Mouse (Mus musculus) stomach, embryonic 15.5 days (tissue): ENCODE measurements around the gene Mgat5. TPM values are rescaled to one million over a fixed set of nuclear protein-coding genes. Genes with fewer than 3 reads are reported as not detected.

Experiments used
- ATAC-seq: fragments of 200-750 bp; cut with Nextera tagmentation; 2 replicates; pipeline ENCODE4 v1.8.0; 2017; ENCODE audit warnings: low read depth, moderate number of reproducible peaks, moderate TSS enrichment; ENCODE audit not compliant: insufficient read depth, low FRiP score
- H3K27ac ChIP-seq: fragments of 300-500 bp; sonication (generic); 2 replicates; pipeline ENCODE4 v1.5.1; 2015; ENCODE audit warnings: mild to moderate bottlenecking, inconsistent platforms
- H3K27me3 ChIP-seq: fragments of 300-500 bp; sonication (generic); replicated peaks from 2 replicates; pipeline ENCODE4 v1.6.1; 2015; ENCODE audit warnings: inconsistent platforms
- H3K36me3 ChIP-seq: fragments of 300-500 bp; sonication (generic); 2 replicates; pipeline ENCODE4 v1.6.1; 2015; ENCODE audit warnings: inconsistent platforms
- H3K4me1 ChIP-seq: fragments of 300-500 bp; sonication (generic); 2 replicates; pipeline ENCODE4 v1.6.1; 2015; ENCODE audit warnings: inconsistent platforms
- H3K4me2 ChIP-seq: fragments of 300-500 bp; sonication (generic); 2 replicates; pipeline ENCODE4 v1.6.1; 2015; ENCODE audit warnings: mild to moderate bottlenecking, inconsistent platforms
- H3K4me3 ChIP-seq: fragments of 300-500 bp; sonication (generic); replicated peaks from 2 replicates; pipeline ENCODE4 v1.5.1; 2015; ENCODE audit warnings: inconsistent platforms
- H3K9ac ChIP-seq: fragments of 300-500 bp; sonication (generic); 2 replicates; pipeline ENCODE4 v1.6.1; 2015; ENCODE audit warnings: inconsistent platforms
- H3K9me3 ChIP-seq: fragments of 300-500 bp; sonication (generic); 2 replicates; pipeline ENCODE4 v1.6.1; 2016; ENCODE audit warnings: inconsistent platforms
- WGBS: fragments of 180-500 bp; shearing (Covaris S2); methylation state at CpG from one replicate; pipeline ENCODE4 v1.1.7; 2015; 5-methylcytosine and 5-hydroxymethylcytosine counted together
- polyA plus RNA-seq: library from polyadenylated mRNA; unstranded; fragments of >200 nt; fragmentation: Nextera tagmentation; extraction: Ambion mirVana; gene quantifications from 2 replicates; pipeline ENCODE4 v1.2.1, GENCODE M21; 2015

Gene Mgat5
- polyA plus RNA-seq, 1 experiment from 2014 or later: 5.4 TPM

DNA sequence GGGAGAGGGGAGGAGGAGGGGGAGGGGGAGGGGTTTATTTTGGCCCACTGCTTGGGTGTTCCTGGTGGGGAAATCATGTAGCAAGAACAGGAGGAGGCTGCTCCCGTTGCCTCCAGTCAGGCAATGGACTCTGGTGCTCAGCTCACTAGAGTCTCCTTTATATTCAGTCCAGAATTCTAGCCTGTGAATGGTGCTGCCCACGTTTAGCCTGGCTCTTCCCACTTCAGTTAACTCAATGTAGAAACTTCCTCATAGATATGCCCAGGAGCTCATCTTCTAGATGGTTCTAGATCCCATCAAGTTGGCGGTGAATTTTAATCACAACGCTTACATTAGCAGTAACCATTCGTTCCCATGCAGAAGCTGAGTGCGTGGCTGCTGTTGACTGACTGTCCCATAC, 123.0 kb downstream of the Mgat5 start:
- Histone ChIP-seq H3K27me3 (no peaks in the 10 kb centered on the region), H3K4me1 (no peaks in the 10 kb centered on the region), H3K27ac (no peak overlapping the region), H3K9ac (no peak overlapping the region), H3K4me2 (no peak overlapping the region), H3K9me3 (no peaks in the 10 kb centered on the region), H3K4me3 (no peak overlapping the region), H3K36me3 (0 out of 2 replicates have a peak, but pooled peaks cover 6% of the 10 kb centered on the region)
- 78% methylated on average over 6 of the region's 6 CpGs for WGBS
- ATAC-seq: no peak

- Histone ChIP-seq H3K27me3 (no peaks in the 10 kb centered on the region), H3K27ac (no peak overlapping the region), H3K9me3 (no peaks in the 10 kb centered on the region), H3K36me3 (0 out of 2 replicates have a peak, but pooled peaks cover 6% of the 10 kb centered on the region), H3K4me2 (no peak overlapping the region), H3K9ac (no peak overlapping the region), H3K4me3 (no peak overlapping the region), H3K4me1 (no peaks in the 10 kb centered on the region)
- no peak for ATAC-seq
- 66% methylated on average over 5 of the region's 5 CpGs for WGBS
These were observed 123.6 kb downstream of the Mgat5 start for GRCm38 (mm10) chr1:127328354-127328875.

DNA sequence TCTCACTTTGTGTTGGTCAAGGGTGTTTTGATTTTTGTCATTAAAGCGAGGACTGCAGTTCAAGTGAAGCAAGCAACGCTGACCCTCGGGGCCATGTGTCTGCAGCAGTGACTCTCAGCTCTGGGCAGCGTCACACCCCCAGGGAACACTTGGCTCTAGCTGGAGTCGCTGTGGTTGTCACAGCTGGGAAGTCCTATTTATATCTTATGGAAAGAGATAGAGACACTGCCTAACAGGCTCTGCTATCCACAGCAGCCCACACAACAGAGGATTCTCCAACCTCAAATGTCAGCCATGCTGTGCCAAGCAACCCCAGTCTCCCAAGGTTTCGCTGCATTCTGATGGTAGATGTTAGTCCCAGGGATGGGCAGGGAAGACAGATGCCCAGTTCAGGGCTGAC, 125.0 kb downstream of the Mgat5 start:
- no peak for ATAC-seq
- 81% methylated on average over 6 of the region's 6 CpGs for WGBS

GRCm38 (mm10) chr1:127337740-127338139, 132.9 kb downstream of the Mgat5 start:
- no peak overlapping the region for H3K27ac ChIP-seq
- WGBS: 93% methylated on average over 10 of the region's 10 CpGs
- H3K9me3 ChIP-seq: no peaks in the 10 kb centered on the region
- no peak for ATAC-seq
- no peak overlapping the region for H3K9ac ChIP-seq
- no peak overlapping the region for H3K4me3 ChIP-seq
- no peak overlapping the region for H3K4me2 ChIP-seq
- no peaks in the 10 kb centered on the region for H3K36me3 ChIP-seq
- no peaks in the 10 kb centered on the region for H3K27me3 ChIP-seq
- H3K4me1 ChIP-seq: no peaks in the 10 kb centered on the region

More for the DNA sequence above, 125.0 kb downstream of the Mgat5 start:
- no peak overlapping the region for H3K4me3 ChIP-seq
- no peaks in the 10 kb centered on the region for H3K36me3 ChIP-seq
- H3K27me3 ChIP-seq: no peaks in the 10 kb centered on the region
- no peak overlapping the region for H3K27ac ChIP-seq
- no peaks in the 10 kb centered on the region for H3K4me1 ChIP-seq
- H3K9me3 ChIP-seq: no peaks in the 10 kb centered on the region
- no peak overlapping the region for H3K9ac ChIP-seq
- H3K4me2 ChIP-seq: no peak overlapping the region

GRCm38 (mm10) chr1:127338833-127339487, 134.1 kb downstream of the Mgat5 start:
- Histone ChIP-seq H3K9ac (no peak overlapping the region), H3K27me3 (no peaks in the 10 kb centered on the region), H3K4me2 (no peak overlapping the region), H3K36me3 (no peaks in the 10 kb centered on the region), H3K4me1 (no peaks in the 10 kb centered on the region), H3K27ac (no peak overlapping the region), H3K9me3 (no peaks in the 10 kb centered on the region), H3K4me3 (no peak overlapping the region)
- 54% methylated on average over 9 of the region's 9 CpGs for WGBS
- no peak for ATAC-seq

DNA sequence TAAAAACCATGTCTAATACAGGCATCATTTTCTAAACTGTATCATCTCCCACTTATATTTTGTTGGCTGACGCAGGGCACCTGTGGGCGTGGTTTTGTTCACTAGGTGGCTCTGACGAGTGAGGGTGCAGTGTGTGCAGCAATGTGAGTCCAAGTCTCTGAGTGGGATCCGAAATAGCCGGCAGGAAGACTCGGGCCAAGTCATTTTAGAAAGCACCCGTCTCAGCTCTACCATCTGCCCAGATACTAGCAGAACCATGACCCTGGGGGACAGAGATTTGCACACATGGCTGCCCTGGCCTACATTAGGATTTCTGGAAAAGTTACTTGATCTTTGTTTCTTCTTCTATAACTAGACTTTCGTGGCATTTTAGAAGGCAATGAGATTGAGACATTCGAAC, 135.5 kb downstream of the Mgat5 start:
- Histone ChIP-seq H3K9me3 (no peaks in the 10 kb centered on the region), H3K27me3 (no peaks in the 10 kb centered on the region), H3K36me3 (no peaks in the 10 kb centered on the region), H3K4me2 (no peak overlapping the region), H3K4me1 (no peaks in the 10 kb centered on the region), H3K9ac (no peak overlapping the region), H3K27ac (no peak overlapping the region), H3K4me3 (no peak overlapping the region)
- 87% methylated on average over 9 of the region's 9 CpGs for WGBS
- no peak for ATAC-seq

- no peak for ATAC-seq
These were observed 140.1 kb downstream of the Mgat5 start for GRCm38 (mm10) chr1:127344913-127345312.

DNA sequence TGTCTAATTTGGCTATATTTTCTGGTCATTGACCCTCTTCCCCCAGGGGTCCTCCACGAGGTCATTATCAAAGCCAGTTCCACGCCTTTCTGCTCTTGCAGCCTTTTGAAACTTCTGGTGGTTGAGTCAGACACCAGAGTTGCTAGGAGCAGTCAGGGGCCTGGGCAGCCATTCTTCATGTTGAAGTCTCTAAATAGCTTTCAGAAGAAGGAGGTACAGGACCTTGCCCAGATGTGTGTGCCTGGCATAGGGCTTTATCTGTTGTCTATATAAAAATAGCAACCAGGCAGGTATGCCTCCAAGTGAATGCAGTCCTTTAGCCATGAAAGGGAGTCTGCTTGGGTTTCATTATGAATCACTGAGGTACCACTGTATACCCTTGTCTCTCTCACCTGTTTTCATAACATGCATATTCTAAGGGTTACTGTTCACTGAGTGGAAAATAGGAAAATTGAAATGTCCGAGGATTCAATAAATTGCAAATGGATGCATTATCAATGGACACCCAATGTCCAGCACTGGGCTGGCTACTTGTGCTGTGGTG, 141.9 kb downstream of the Mgat5 start:
- no peak for ATAC-seq
- WGBS: 80% methylated on average over 3 of the region's 3 CpGs
- H3K27me3 ChIP-seq: no peaks in the 10 kb centered on the region
- H3K4me3 ChIP-seq: no peak overlapping the region
- H3K36me3 ChIP-seq: no peaks in the 10 kb centered on the region
- no peaks in the 10 kb centered on the region for H3K9me3 ChIP-seq
- no peaks in the 10 kb centered on the region for H3K4me1 ChIP-seq
- no peak overlapping the region for H3K9ac ChIP-seq
- H3K4me2 ChIP-seq: no peak overlapping the region
- H3K27ac ChIP-seq: no peak overlapping the region

More at GRCm38 (mm10) chr1:127344913-127345312, 140.1 kb downstream of the Mgat5 start:
- Histone ChIP-seq H3K4me3 (no peak overlapping the region), H3K27me3 (no peaks in the 10 kb centered on the region), H3K9ac (no peak overlapping the region), H3K27ac (no peak overlapping the region), H3K36me3 (no peaks in the 10 kb centered on the region), H3K4me1 (no peaks in the 10 kb centered on the region), H3K4me2 (no peak overlapping the region), H3K9me3 (no peaks in the 10 kb centered on the region)
- 51% methylated on average over 9 of the region's 9 CpGs for WGBS

DNA sequence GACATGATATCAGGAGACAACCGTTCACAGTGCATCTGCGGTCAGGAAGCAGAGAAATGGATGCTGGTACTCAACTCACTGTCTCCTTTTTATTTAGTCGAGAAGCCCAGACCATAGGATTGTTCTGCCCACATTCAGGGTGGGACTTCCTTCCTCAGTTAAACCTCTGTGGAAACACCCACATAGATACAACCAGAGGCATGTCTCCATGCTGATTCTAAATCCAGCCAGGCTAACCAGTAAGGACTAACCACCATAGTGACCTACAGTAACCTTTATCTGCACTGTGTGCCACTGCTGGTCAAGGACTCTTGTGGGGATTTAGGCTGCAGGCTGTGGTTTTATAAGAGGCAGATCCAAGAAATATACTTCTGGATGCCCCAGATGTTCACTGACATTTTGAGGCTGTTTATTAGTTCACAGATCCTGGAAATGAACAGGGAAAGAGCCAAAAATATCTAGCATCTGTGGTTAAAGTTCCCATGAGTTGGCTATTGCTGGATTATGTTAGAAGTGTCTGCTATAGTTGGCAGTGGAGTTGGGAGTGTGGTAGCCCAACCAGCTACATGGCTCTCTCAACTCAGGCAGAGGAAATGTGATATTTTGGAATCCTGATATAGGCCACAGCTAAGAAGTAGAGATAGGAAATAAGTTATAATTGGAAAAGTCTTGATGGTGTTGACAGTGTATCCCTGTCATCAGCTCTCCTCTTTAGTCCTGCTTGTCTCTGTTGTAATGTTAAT, 143.2 kb downstream of the Mgat5 start:
- H3K27ac ChIP-seq: no peak overlapping the region
- H3K9ac ChIP-seq: no peak overlapping the region
- H3K9me3 ChIP-seq: no peaks in the 10 kb centered on the region
- H3K4me3 ChIP-seq: no peak overlapping the region
- H3K27me3 ChIP-seq: no peaks in the 10 kb centered on the region
- WGBS: 80% methylated on average over 3 of the region's 3 CpGs
- ATAC-seq: no peak
- no peaks in the 10 kb centered on the region for H3K4me1 ChIP-seq
- no peaks in the 10 kb centered on the region for H3K36me3 ChIP-seq
- H3K4me2 ChIP-seq: no peak overlapping the region

DNA sequence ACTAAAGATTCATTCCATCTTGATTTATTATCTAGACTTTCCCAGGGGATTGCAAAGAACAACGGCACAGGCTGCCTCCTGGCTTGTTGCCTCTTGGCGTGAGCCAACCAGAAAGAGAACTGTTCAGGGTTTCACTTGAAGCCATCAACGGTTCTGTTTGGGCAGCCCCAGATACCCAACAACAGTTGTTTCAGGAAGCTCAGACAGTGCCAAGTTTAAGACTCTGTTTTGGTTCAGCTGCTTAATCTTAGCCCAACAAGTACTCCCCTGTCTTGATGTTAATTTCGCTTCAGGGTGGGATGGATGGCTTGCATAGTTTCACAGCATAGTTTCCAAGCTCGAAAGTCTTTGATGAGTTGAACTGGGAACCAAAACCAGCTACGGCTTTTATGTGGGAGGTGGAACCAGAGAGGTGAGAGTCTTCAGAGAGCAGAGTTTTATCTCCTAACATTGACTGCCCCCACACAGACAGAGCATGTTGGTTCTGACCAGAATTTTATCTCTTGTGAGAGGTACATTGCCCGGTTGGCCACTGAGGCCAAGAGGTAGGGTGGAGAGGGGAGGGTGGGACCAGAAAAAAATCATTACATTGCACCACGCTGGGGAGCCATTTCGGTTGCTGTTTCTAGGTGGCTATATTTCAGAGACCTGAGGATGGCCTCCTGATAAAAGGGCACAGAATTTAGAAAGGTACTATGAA, 144.0 kb downstream of the Mgat5 start:
- Histone ChIP-seq H3K4me1 (no peaks in the 10 kb centered on the region), H3K4me3 (no peak overlapping the region), H3K27me3 (no peaks in the 10 kb centered on the region), H3K9ac (no peak overlapping the region), H3K4me2 (no peak overlapping the region), H3K9me3 (no peaks in the 10 kb centered on the region), H3K27ac (no peak overlapping the region), H3K36me3 (no peaks in the 10 kb centered on the region)
- ATAC-seq: no peak; the same call in 1 of the 2 replicates
- 66% methylated on average over 9 of the region's 9 CpGs for WGBS

GRCm38 (mm10) chr1:127351380-127352057, 146.7 kb downstream of the Mgat5 start:
- Histone ChIP-seq H3K27ac (no peak overlapping the region), H3K4me2 (no peak overlapping the region), H3K9ac (no peak overlapping the region), H3K9me3 (no peaks in the 10 kb centered on the region), H3K4me3 (no peak overlapping the region), H3K4me1 (no peaks in the 10 kb centered on the region), H3K27me3 (no peaks in the 10 kb centered on the region), H3K36me3 (no peaks in the 10 kb centered on the region)
- 90% methylated on average over 12 of the region's 12 CpGs for WGBS
- ATAC-seq: no peak
